Mouse (Mus musculus): ENCODE data around the gene Dis3l2. TPM values are rescaled to one million over a fixed set of nuclear protein-coding genes. Genes with fewer than 3 reads are reported as not detected.
A peak's percentile ranks its signal among the peaks of the same experiment; 100 is the strongest.

The Dis3l2 gene
- total RNA-seq, 2 experiments from 2014 or later, result 37.5 to 38.6 TPM

- intact Hi-C loops (cut with DNase I), result no loop called here
- DNase-seq, result no peak
Measured at GRCm38 (mm10) chr1:86718190-86718589, 14.6 kb downstream of the Dis3l2 start.

DNA sequence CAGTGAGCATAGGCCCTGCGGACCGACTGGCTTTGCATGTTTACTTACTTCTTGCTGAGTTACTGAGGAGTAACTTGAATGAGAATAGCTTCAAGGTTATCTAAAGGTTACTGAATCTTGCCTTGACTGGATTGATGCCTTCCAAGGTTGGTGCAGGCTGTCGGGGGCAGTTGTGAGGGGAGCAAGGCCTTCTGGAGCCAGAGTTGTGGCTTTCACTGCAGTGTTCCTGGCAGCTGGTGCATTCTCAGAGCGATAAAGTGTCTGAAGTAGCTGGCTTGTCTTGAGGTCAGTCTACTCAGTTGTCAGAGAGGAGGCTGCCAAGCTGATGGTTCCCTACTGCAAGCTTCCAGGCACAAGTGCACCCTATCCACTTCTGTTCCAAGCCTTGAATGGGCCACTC, 15.8 kb downstream of the Dis3l2 start:
- intact Hi-C loops (cut with DNase I), result no loop called here
- no peak for DNase-seq

DNA sequence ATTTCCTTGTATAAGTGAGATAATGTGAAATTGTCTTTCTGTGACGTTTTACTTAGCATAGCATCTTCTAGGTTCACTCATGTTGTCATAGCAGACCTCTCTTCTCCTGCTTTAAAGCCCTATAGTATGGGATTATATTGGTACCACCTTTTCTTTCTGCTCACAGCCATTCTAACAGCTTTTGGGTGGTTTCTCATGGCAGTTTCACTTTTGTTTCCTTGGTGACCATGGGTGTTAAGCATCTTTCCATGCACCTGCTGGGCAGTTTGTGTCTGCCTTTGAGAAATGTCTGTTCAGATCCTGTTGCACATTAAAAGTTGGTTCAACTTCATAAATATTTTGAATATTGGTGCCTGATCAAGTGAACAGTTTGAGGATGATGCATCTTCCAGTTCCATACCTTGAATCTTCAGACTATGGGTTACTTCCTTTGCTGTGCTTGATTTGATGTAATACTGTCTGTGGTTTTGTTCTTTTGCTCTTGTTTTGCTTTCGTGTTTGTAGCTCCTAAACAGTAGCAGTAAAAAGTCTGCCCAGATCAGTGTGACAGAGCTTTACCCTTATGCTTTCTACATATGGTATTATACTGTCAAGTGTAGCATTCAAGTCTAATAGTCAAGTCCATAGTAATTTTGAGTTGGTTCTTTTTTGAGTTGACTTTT, 29.7 kb downstream of the Dis3l2 start:
- intact Hi-C loops (cut with DNase I), result no loop called here

DNA sequence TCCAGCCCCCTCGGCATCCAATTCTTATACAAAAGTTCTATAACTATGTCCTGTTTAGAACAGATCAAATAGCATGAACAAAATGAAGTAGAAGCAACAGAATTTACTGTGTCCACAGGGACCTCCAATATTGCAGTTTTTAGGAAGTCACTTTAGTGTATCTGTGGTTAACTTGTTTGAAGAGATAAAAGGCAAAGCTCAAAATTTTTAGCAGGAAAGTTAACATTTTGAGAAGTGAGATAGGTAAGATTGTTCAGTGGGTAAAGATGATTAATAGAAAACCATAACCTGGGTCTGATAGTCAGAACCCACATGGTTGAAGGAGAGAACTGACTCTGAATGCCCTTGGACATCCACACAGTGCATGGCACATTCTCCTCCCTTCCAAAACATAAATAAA, 32.8 kb downstream of the Dis3l2 start:
- DNase-seq, result no peak

More for the DNA sequence above, 29.7 kb downstream of the Dis3l2 start:
- no peak for DNase-seq

GRCm38 (mm10) chr1:86742896-86743295, 39.3 kb downstream of the Dis3l2 start:
- no peak for DNase-seq
- intact Hi-C loops (cut with DNase I), result no loop called here

More for the DNA sequence above, 32.8 kb downstream of the Dis3l2 start:
- intact Hi-C loops (cut with DNase I), result no loop called here

DNA sequence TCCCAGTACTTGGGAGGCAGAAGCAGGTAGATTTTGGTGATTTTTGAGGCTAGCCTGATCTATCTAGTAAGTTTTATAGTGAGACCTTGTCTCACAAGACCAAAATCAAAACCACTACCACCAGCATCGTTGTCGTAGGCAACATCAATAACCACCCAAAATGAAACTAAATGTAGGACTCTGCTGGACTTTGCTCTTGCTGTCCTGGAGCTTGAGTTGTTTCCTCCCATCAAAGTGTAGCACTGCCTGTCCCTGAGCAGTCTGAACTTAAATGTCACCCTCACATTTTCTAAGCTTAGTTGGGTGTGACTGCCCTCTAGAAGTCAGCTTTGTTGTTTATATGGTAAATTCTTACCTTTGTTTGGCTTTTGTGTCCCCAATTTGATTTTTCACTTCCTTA, 43.4 kb downstream of the Dis3l2 start:
- intact Hi-C loops (cut with DNase I), result no loop called here
- no peak for DNase-seq

DNA sequence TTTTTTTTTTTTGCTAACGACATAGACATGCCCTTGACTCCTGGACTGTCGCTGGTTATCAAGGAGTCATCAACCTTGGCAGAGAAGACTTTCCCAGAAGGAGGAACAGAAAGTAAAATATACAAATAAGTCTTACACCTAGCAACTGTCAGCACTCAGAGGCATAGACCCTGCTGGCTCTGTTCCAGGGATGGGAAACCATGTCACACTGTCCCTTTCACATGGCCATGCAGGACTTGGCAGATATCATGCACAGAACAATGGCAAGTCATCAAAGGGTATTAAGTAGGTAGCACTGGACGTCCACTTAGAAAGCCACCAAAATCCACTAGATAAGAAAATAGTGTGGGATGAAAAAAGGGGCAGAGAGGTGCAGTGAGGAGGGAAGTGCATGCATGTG, 46.5 kb downstream of the Dis3l2 start:
- intact Hi-C loops (cut with DNase I), result no loop called here
- no peak for DNase-seq

GRCm38 (mm10) chr1:86753416-86753815, 49.8 kb downstream of the Dis3l2 start:
- intact Hi-C loops (cut with DNase I), result no loop called here
- DNase-seq, result no peak

DNA sequence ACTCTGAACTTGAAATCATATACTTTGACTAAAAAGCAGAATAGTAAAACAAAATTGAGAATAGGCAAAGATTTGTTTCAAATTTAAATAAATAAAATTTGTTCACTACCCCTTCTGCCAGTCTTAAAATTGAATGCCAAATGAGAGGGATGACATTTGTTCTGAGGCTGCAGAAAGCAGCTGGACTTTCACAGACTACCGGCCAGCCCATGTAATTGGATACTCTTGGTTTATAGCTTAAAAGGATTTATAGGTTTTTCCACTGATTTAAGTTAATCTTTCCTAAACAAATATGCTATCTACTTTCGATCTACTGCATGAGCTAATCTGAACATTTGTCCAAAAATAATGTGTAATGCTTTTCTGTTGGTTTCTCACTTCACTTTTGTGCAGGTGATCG, 50.7 kb downstream of the Dis3l2 start:
- intact Hi-C loops (cut with DNase I), result no loop called here
- DNase-seq, result no peak

- intact Hi-C loops (cut with DNase I), result loop anchor here (2.0 kb wide), 1 partner anchor 45 kb away; no protein-coding TSS in a partner anchor
- DNase-seq, result no peak
Measured at GRCm38 (mm10) chr1:86758091-86758490, 54.5 kb downstream of the Dis3l2 start.

GRCm38 (mm10) chr1:86762161-86762560, 58.6 kb downstream of the Dis3l2 start:
- intact Hi-C loops (cut with DNase I), result no loop called here
- DNase-seq, result peak; percentile 57

DNA sequence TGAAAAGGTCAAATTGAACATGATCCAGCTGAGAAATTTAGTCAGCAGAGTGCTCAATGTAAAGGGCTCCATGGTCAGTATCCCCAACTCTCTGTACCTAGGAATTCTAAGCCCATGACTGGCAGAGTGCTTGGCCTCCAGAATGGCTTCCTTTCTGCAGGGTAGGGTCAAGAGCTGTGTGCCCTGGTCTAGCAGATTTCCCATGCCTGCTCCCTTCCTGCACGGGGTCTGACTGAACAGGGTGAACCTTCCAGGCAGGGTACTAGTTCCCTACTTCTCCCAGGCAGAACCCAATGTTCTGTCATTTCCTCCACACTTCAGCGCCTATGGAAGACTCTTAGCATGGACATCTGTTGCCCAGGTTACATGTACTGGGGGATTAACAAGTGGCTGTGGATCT, 97.6 kb downstream of the Dis3l2 start:
- no peak for DNase-seq
- intact Hi-C loops (cut with DNase I), result no loop called here

DNA sequence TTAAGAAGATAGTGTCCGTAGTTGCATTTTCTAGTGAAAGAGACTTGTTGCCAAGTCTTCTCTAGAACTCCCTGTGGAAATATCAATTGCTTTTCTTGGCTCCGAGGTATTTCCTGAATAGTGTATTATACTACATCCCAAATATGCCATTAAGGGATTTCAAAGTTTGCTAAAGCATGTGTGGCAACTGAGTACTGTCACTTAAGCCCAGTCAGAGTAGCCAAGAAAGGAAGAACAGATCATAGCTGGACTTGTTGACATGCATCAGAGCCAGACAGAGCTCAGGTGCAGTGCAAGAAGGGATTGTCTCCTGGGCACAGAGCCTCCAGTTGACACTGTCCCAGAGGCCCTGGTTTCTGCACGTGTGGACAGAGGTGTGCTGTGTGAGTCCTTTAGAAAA, 108.1 kb downstream of the Dis3l2 start:
- no peak for DNase-seq
- intact Hi-C loops (cut with DNase I), result no loop called here

DNA sequence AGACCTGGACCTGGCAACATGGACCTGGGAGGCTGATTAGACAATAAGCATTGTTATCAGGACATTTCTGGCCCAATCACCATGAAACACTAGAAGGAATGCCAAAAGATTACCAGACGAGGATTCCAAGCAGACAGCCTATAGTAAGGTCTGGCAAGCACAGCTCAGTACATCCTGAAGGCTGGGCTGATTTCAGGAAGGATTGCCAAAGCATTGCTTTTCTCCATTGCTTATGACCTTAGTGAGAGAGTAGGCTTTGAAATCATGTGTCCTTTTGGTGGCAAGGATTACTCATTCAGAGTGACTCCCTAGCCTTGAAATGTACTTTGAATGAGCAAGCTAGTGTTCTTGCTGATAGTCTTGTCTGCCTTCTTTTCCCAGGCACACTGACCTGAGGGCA, 118.7 kb downstream of the Dis3l2 start:
- no peak for DNase-seq

GRCm38 (mm10) chr1:86834351-86834987, 130.9 kb downstream of the Dis3l2 start:
- intact Hi-C loops (cut with DNase I), result no loop called here
- no peak for DNase-seq

More for the DNA sequence above, 118.7 kb downstream of the Dis3l2 start:
- intact Hi-C loops (cut with DNase I), result no loop called here

- intact Hi-C loops (cut with DNase I), result no loop called here
- DNase-seq, result no peak
Measured at GRCm38 (mm10) chr1:86834988-86835387, 131.4 kb downstream of the Dis3l2 start.

DNA sequence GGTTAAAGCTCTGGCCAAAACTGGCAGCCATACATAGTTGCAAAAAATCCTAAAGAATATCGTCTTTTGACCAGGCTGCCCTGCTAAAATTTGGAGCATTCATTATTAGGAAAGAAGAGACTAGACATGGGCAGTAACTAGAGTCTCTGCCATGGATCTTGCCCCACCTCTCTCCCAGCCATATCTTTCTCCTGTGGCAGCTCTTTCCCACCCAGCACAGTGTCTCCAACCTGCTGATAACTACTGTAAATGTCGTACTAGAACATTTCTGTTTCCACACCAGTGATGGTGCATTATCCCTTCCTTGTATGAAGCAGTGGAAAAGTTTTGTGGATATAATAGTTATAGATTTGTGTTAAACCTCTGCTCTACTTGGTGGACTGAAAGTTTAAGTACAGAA, 147.1 kb downstream of the Dis3l2 start:
- no peak for DNase-seq
- intact Hi-C loops (cut with DNase I), result loop anchor here (10.0 kb wide), 1 partner anchor 176 kb away; the partner anchor contains the start of gene Nppc

- DNase-seq, result no peak
- intact Hi-C loops (cut with DNase I), result loop anchor here (10.0 kb wide), 1 partner anchor 184 kb away; the partner anchor contains the start of gene Nppc
Measured at GRCm38 (mm10) chr1:86858876-86859275, 155.3 kb downstream of the Dis3l2 start.

GRCm38 (mm10) chr1:86859371-86859770, 155.8 kb downstream of the Dis3l2 start:
- DNase-seq, result no peak
- intact Hi-C loops (cut with DNase I), result loop anchor here (10.0 kb wide), 1 partner anchor 185 kb away; the partner anchor contains the start of gene Nppc

- intact Hi-C loops (cut with DNase I), result no loop called here
- DNase-seq, result no peak
Measured at GRCm38 (mm10) chr1:86873745-86874144, 170.1 kb downstream of the Dis3l2 start.

DNA sequence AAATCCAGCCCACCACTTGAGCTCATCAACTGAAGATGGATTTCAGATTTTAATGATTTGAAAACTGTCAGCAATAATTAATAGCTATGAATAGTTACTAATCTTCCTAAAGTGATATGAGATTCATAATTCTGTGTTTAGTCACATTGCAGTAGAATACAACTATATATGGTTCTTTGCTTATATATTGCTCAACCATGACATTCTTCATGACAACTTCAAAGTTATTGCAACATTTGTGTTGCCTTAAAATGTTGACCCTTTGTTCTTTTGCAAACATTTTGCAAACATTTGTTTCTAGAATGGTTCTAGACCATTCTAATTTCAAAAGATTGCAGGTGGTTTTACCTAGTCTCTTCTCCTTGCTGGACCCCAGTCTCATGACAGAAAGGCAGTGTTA, 175.1 kb downstream of the Dis3l2 start:
- intact Hi-C loops (cut with DNase I), result no loop called here
- DNase-seq, result no peak

- intact Hi-C loops (cut with DNase I), result no loop called here
- no peak for DNase-seq
Measured at GRCm38 (mm10) chr1:86879547-86879946, 175.9 kb downstream of the Dis3l2 start.
